Mouse (Mus musculus) pancreas, adult 10 weeks (tissue): ENCODE measurements around the gene Slc30a1. TPM values are rescaled to one million over a fixed set of nuclear protein-coding genes. Genes with fewer than 3 reads are reported as not detected.

Experiments used
- polyA plus RNA-seq: library from polyadenylated mRNA; stranded (reverse); fragments of 350-450 nt; fragmentation: Illumina TruSeq; extraction: RNeasy Lipid Tissue Mini Kit (QIAGEN cat#74804); gene quantifications from one replicate; pipeline ENCODE4 v1.2.3, GENCODE M21; 2015; ENCODE audit warnings: low read depth, low replicate concordance; ENCODE audit not compliant: insufficient read depth

Slc30a1 gene
- 5.1 TPM for polyA plus RNA-seq

DNA sequence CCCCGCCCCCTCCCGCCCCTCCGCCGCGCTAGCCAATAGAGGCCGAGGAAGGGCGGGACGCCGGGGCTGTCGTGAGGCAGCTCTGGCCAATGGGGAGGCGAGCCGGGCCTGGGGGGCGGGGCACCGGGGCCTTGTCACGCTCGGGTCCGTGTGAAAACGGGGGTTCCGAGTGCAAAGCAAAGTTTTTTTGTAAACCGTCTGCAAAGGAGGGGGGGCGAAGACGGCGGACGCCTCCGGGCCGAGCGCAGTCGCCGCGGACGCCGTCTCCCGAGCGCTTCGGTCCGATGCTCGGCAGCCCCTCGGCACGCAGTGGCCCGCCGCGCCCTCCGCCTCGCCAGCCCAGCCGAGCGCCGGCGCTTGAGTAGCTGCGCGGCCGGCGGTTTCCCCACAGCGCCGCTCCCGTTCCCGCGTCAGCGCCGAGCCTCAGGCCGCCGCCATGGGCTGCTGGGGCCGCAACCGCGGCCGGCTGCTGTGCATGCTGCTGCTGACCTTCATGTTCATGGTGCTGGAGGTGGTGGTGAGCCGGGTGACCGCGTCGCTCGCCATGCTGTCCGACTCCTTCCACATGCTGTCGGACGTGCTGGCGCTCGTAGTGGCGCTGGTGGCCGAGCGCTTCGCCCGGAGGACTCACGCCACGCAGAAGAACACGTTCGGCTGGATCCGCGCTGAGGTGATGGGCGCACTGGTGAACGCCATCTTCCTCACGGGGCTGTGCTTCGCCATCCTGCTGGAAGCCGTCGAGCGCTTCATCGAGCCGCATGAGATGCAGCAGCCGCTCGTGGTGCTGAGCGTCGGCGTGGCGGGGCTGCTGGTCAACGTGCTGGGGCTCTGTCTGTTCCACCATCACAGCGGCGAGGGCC is at the start of gene Slc30a1:
TSS of gene Slc30a1 (plus strand) at position 197 of the 860 bp plus-strand sequence.

Other genes with a start within 250 kb of the Slc30a1 start
- gene Lpgat1, start 188.9 kb upstream of the Slc30a1 start, polyA plus RNA-seq, result 4.3 TPM
- not detected for gene Nek2, start 85.3 kb upstream of the Slc30a1 start, polyA plus RNA-seq
- gene Rd3, start 70.6 kb downstream of the Slc30a1 start, polyA plus RNA-seq, result not detected
- gene Traf5, start 185.8 kb downstream of the Slc30a1 start, polyA plus RNA-seq, result 6.5 TPM
- gene Rcor3, start 231.3 kb downstream of the Slc30a1 start, polyA plus RNA-seq, result 5.5 TPM